Mouse (Mus musculus): ENCODE data around the gene Ing3. TPM values are rescaled to one million over a fixed set of nuclear protein-coding genes. Genes with fewer than 3 reads are reported as not detected.

The Ing3 gene
- polyA plus RNA-seq, 1 experiment from 2014 or later, result 13.4 TPM

- Histone ChIP-seq H3K36me3 (ENCODE audit: inconsistent target) (no peaks in the 10 kb centered on the region), H3K79me2 (ENCODE audit: inconsistent target) (no peaks in the 10 kb centered on the region), H3K27ac (peak overlapping the region; percentile 7; the same call in 1 of the 2 replicates), H3K4me3 (ENCODE audit: inconsistent target) (no peak overlapping the region)
- 60% methylated on average over 17 of the region's 17 CpGs for WGBS (ENCODE audit: missing documents)
These were observed 53.3 kb downstream of the Ing3 start for GRCm38 (mm10) chr6:22002521-22003199.

GRCm38 (mm10) chr6:22003200-22003587, 53.8 kb downstream of the Ing3 start:
- Histone ChIP-seq H3K4me3 (ENCODE audit: inconsistent target) (no peak overlapping the region), H3K79me2 (ENCODE audit: inconsistent target) (no peaks in the 10 kb centered on the region), H3K36me3 (ENCODE audit: inconsistent target) (no peaks in the 10 kb centered on the region), H3K27ac (no peak overlapping the region)
- 33% methylated on average over 6 of the region's 6 CpGs for WGBS (ENCODE audit: missing documents)

- Histone ChIP-seq H3K36me3 (ENCODE audit: inconsistent target) (no peaks in the 10 kb centered on the region), H3K4me3 (ENCODE audit: inconsistent target) (no peak overlapping the region), H3K79me2 (ENCODE audit: inconsistent target) (no peaks in the 10 kb centered on the region), H3K27ac (no peak overlapping the region)
- 94% methylated on average over 10 of the region's 10 CpGs for WGBS (ENCODE audit: missing documents)
These were observed 54.7 kb downstream of the Ing3 start for GRCm38 (mm10) chr6:22003959-22004543.

GRCm38 (mm10) chr6:22008346-22008745, 59.0 kb downstream of the Ing3 start:
- no peak overlapping the region for H3K27ac ChIP-seq
- no peaks in the 10 kb centered on the region for H3K79me2 ChIP-seq (ENCODE audit: inconsistent target)
- WGBS (ENCODE audit: missing documents), result 90% methylated on average over 7 of the region's 7 CpGs
- no peak overlapping the region for H3K4me3 ChIP-seq (ENCODE audit: inconsistent target)
- H3K36me3 ChIP-seq (ENCODE audit: inconsistent target), result no peaks in the 10 kb centered on the region

GRCm38 (mm10) chr6:22010258-22010657, 60.9 kb downstream of the Ing3 start:
- Histone ChIP-seq H3K4me3 (ENCODE audit: inconsistent target) (no peak overlapping the region), H3K36me3 (ENCODE audit: inconsistent target) (no peaks in the 10 kb centered on the region), H3K27ac (no peak overlapping the region), H3K79me2 (ENCODE audit: inconsistent target) (no peaks in the 10 kb centered on the region)
- 73% methylated on average over 12 of the region's 12 CpGs for WGBS (ENCODE audit: missing documents)

- WGBS (ENCODE audit: missing documents), result 95% methylated on average over 11 of the region's 11 CpGs
- Histone ChIP-seq H3K27ac (no peak overlapping the region), H3K36me3 (ENCODE audit: inconsistent target) (no peaks in the 10 kb centered on the region), H3K79me2 (ENCODE audit: inconsistent target) (no peaks in the 10 kb centered on the region), H3K4me3 (ENCODE audit: inconsistent target) (no peak overlapping the region)
These were observed 61.5 kb downstream of the Ing3 start for GRCm38 (mm10) chr6:22010761-22011281.

- no peak overlapping the region for H3K27ac ChIP-seq
- no peak overlapping the region for H3K4me3 ChIP-seq (ENCODE audit: inconsistent target)
- WGBS (ENCODE audit: missing documents), result 94% methylated on average over 2 of the region's 2 CpGs
- H3K79me2 ChIP-seq (ENCODE audit: inconsistent target), result no peaks in the 10 kb centered on the region
- H3K36me3 ChIP-seq (ENCODE audit: inconsistent target), result no peaks in the 10 kb centered on the region
These were observed 62.2 kb downstream of the Ing3 start for GRCm38 (mm10) chr6:22011546-22011945.

GRCm38 (mm10) chr6:22012099-22012498, 62.7 kb downstream of the Ing3 start:
- Histone ChIP-seq H3K27ac (no peak overlapping the region), H3K36me3 (ENCODE audit: inconsistent target) (no peaks in the 10 kb centered on the region), H3K79me2 (ENCODE audit: inconsistent target) (no peaks in the 10 kb centered on the region), H3K4me3 (ENCODE audit: inconsistent target) (no peak overlapping the region)
- WGBS (ENCODE audit: missing documents), result 83% methylated on average over 5 of the region's 5 CpGs

GRCm38 (mm10) chr6:22012501-22012900, 63.1 kb downstream of the Ing3 start:
- Histone ChIP-seq H3K79me2 (ENCODE audit: inconsistent target) (no peaks in the 10 kb centered on the region), H3K27ac (no peak overlapping the region), H3K4me3 (ENCODE audit: inconsistent target) (no peak overlapping the region), H3K36me3 (ENCODE audit: inconsistent target) (no peaks in the 10 kb centered on the region)
- 85% methylated on average over 5 of the region's 5 CpGs for WGBS (ENCODE audit: missing documents)

GRCm38 (mm10) chr6:22013394-22013793, 64.0 kb downstream of the Ing3 start:
- Histone ChIP-seq H3K27ac (no peak overlapping the region), H3K79me2 (ENCODE audit: inconsistent target) (no peaks in the 10 kb centered on the region), H3K4me3 (ENCODE audit: inconsistent target) (no peak overlapping the region), H3K36me3 (ENCODE audit: inconsistent target) (no peaks in the 10 kb centered on the region)
- WGBS (ENCODE audit: missing documents), result 96% methylated on average over 3 of the region's 3 CpGs

GRCm38 (mm10) chr6:22014291-22014911, 65.0 kb downstream of the Ing3 start:
- Histone ChIP-seq H3K79me2 (ENCODE audit: inconsistent target) (no peaks in the 10 kb centered on the region), H3K36me3 (ENCODE audit: inconsistent target) (no peaks in the 10 kb centered on the region), H3K4me3 (ENCODE audit: inconsistent target) (no peak overlapping the region), H3K27ac (no peak overlapping the region)
- WGBS (ENCODE audit: missing documents), result 99% methylated on average over 6 of the region's 6 CpGs

- H3K79me2 ChIP-seq (ENCODE audit: inconsistent target), result no peaks in the 10 kb centered on the region
- WGBS (ENCODE audit: missing documents), result 73% methylated on average over 7 of the region's 7 CpGs
- H3K4me3 ChIP-seq (ENCODE audit: inconsistent target), result no peak overlapping the region
These were observed 68.3 kb downstream of the Ing3 start for GRCm38 (mm10) chr6:22017631-22018030.

GRCm38 (mm10) chr6:22018768-22019445, 69.5 kb downstream of the Ing3 start:
- no peaks in the 10 kb centered on the region for H3K36me3 ChIP-seq (ENCODE audit: inconsistent target)
- WGBS (ENCODE audit: missing documents), result 87% methylated on average over 8 of the region's 8 CpGs
- no peak overlapping the region for H3K27ac ChIP-seq
- H3K4me3 ChIP-seq (ENCODE audit: inconsistent target), result no peak overlapping the region
- H3K79me2 ChIP-seq (ENCODE audit: inconsistent target), result no peaks in the 10 kb centered on the region

More at GRCm38 (mm10) chr6:22017631-22018030, 68.3 kb downstream of the Ing3 start:
- no peaks in the 10 kb centered on the region for H3K36me3 ChIP-seq (ENCODE audit: inconsistent target)
- H3K27ac ChIP-seq, result no peak overlapping the region

- Histone ChIP-seq H3K4me3 (ENCODE audit: inconsistent target) (no peak overlapping the region), H3K79me2 (ENCODE audit: inconsistent target) (no peaks in the 10 kb centered on the region), H3K36me3 (ENCODE audit: inconsistent target) (no peaks in the 10 kb centered on the region), H3K27ac (no peak overlapping the region)
- WGBS (ENCODE audit: missing documents), result 10% methylated on average over 10 of the region's 10 CpGs
These were observed 70.3 kb downstream of the Ing3 start for GRCm38 (mm10) chr6:22019637-22020036.

- Histone ChIP-seq H3K4me3 (ENCODE audit: inconsistent target) (no peak overlapping the region), H3K36me3 (ENCODE audit: inconsistent target) (no peaks in the 10 kb centered on the region), H3K79me2 (ENCODE audit: inconsistent target) (no peaks in the 10 kb centered on the region), H3K27ac (no peak overlapping the region)
- 92% methylated on average over 4 of the region's 5 CpGs for WGBS (ENCODE audit: missing documents)
These were observed 71.3 kb downstream of the Ing3 start for GRCm38 (mm10) chr6:22020696-22021095.

Measured in macrophage (primary cell).